Mouse (Mus musculus) frontal cortex, postnatal 14 days (tissue): ENCODE data around the gene L3mbtl1.

Source experiments
- DNase-seq, 2 experiments: peaks; one replicate each; pipeline ENCODE4 v3.0.0; 2022; ENCODE audit warnings: low spot score in 2 of 2

L3mbtl1 gene

GRCm38 (mm10) chr2:162943931-162944330, 659 bp downstream of the L3mbtl1 start:
- DNase-seq, result no peak

GRCm38 (mm10) chr2:162946964-162947363, 3.7 kb downstream of the L3mbtl1 start:
- DNase-seq, result no peak

- DNase-seq, result no peak
Observed at GRCm38 (mm10) chr2:162947736-162948135, 4.5 kb downstream of the L3mbtl1 start.

- DNase-seq, result no peak
Observed at GRCm38 (mm10) chr2:162948221-162948620, 4.9 kb downstream of the L3mbtl1 start.

- DNase-seq, result no peak
Observed at GRCm38 (mm10) chr2:162950776-162951175, 7.5 kb downstream of the L3mbtl1 start.

GRCm38 (mm10) chr2:162956843-162957242, 13.6 kb downstream of the L3mbtl1 start:
- no peak for DNase-seq

- DNase-seq, result no peak
Observed at GRCm38 (mm10) chr2:162961321-162961720, 18.0 kb downstream of the L3mbtl1 start.

- no peak for DNase-seq
Observed at GRCm38 (mm10) chr2:162966734-162967133, 23.5 kb downstream of the L3mbtl1 start.

- DNase-seq, result no peak
Observed at GRCm38 (mm10) chr2:162968357-162968756, 25.1 kb downstream of the L3mbtl1 start.

- DNase-seq, result no peak
Observed at GRCm38 (mm10) chr2:162969101-162969500, 25.8 kb downstream of the L3mbtl1 start.

- no peak for DNase-seq
Observed at GRCm38 (mm10) chr2:162970896-162971295, 27.6 kb downstream of the L3mbtl1 start.

- DNase-seq, result no peak
Observed at GRCm38 (mm10) chr2:162972752-162973151, 29.5 kb downstream of the L3mbtl1 start.

- no peak for DNase-seq
Observed at GRCm38 (mm10) chr2:162973206-162973605, 29.9 kb downstream of the L3mbtl1 start.

GRCm38 (mm10) chr2:162973637-162974036, 30.4 kb downstream of the L3mbtl1 start:
- no peak for DNase-seq

- DNase-seq, result no peak
Observed at GRCm38 (mm10) chr2:162975157-162975775, 32.0 kb downstream of the L3mbtl1 start.

- no peak for DNase-seq
Observed at GRCm38 (mm10) chr2:162976001-162976400, 32.7 kb downstream of the L3mbtl1 start.

- no peak for DNase-seq
Observed at GRCm38 (mm10) chr2:162984381-162984780, 41.1 kb downstream of the L3mbtl1 start.

- DNase-seq, result no peak
Observed at GRCm38 (mm10) chr2:162985923-162986322, 42.7 kb downstream of the L3mbtl1 start.

- DNase-seq, result no peak
Observed at GRCm38 (mm10) chr2:162986764-162987163, 43.5 kb downstream of the L3mbtl1 start.

- DNase-seq, result no peak
Observed at GRCm38 (mm10) chr2:162987218-162987617, 43.9 kb downstream of the L3mbtl1 start, which contains the start of gene Sgk2. Sgk2 (plus strand) TSS chr2:162987330.

GRCm38 (mm10) chr2:162988235-162988634, 45.0 kb downstream of the L3mbtl1 start:
- DNase-seq, result no peak

GRCm38 (mm10) chr2:162991394-162992083, 48.3 kb downstream of the L3mbtl1 start:
- DNase-seq, result no peak

- DNase-seq, result no peak
Observed at GRCm38 (mm10) chr2:162992084-162992437, 48.8 kb downstream of the L3mbtl1 start.
